Mouse (Mus musculus): ENCODE data around the gene Tprn. TPM values are rescaled to one million over a fixed set of nuclear protein-coding genes. Genes with fewer than 3 reads are reported as not detected.

Gene Tprn
- polyA plus RNA-seq, 1 experiment from 2014 or later: 10.1 TPM

DNA sequence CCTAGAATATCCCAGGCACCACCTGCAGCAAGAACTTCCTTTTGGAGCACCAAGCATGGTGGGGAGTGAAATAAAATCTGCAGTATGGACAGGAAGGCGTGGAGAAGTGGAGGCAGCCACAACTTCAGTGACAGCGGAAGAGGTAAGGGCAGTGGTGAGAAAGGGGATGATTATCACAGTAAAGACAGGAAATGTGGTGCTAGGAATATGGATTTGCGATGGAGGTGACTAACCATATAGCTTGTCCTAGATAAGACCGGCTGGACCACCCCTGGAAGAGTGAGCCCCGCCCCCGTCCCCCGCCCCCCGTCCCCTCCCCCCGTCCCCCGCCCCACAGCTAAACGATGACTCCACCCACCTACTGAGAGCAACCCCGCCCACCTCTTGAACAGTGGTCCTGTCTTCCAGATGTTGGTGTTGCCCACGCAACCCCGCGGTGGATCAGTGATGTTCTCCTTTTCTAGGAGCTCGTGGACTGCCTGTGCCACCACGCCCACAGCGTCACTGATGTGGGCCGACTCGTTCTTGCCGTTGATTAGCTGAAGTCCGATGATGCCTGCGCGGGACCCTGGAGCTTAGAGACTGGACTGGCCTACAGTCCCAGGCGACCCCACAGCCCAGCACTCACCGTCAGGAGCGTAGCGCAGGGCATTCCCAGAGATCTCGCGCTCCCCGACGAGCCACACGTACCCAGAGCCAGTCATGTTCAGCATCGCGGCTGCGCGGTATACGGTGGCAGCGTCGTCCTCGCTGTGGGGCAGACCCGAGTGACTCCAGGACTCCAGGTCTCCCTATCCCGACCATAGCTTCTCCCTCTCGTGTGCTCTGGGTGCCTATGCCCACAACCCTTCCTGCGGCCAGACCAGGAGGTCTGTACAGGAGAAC lies 42.5 kb downstream of the Tprn start:
- peak; percentile 88 for ATAC-seq (ENCODE audit: low FRiP score, low read depth)
- Histone ChIP-seq H3K4me1 (peaks cover 13% of the 10 kb centered on the region), H3K27ac (replicated peaks) (peak overlapping the region; percentile 39; the same call in 1 of the 2 replicates), H3K9ac (replicated peaks) (peak overlapping the region; percentile 49), H3K27me3 (peaks cover 60% of the 10 kb centered on the region), H3K36me3 (no peaks in the 10 kb centered on the region), H3K4me2 (replicated peaks) (peak overlapping the region; percentile 81), H3K4me3 (peak overlapping the region; percentile 45), H3K9me3 (no peaks in the 10 kb centered on the region)
- WGBS: 2% methylated on average over 42 of the region's 45 CpGs

- H3K27me3 ChIP-seq: peaks cover 68% of the 10 kb centered on the region
- 49% methylated on average over 14 of the region's 14 CpGs for WGBS
These were observed 43.4 kb downstream of the Tprn start for GRCm38 (mm10) chr2:25305587-25306359.

DNA sequence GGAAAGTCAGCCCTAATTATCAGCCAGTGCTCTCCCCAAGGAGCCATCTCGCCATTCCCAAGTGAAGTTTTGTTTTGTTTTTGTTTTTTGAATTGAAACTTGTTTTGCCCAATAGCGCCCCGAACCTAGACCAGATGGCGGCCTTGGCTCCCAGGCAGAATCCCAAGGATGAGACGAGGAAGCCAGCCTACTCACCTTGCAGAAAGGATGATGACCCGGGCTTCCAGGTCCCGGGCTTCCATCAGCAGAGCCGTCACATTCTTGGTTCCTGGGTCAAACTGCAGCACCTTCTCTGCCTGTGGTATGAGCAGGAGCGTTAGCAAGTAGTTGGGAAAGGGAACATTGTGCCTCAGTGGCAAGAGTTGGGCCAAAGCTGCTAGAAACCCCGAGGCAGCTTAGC lies 47.8 kb downstream of the Tprn start:
- Histone ChIP-seq H3K36me3 (no peaks in the 10 kb centered on the region), H3K27ac (replicated peaks) (no peak overlapping the region), H3K4me1 (peaks cover 2% of the 10 kb centered on the region; the same call in 1 of the 2 replicates), H3K27me3 (peaks cover 96% of the 10 kb centered on the region), H3K9ac (replicated peaks) (no peak overlapping the region), H3K4me2 (replicated peaks) (no peak overlapping the region), H3K4me3 (no peak overlapping the region), H3K9me3 (no peaks in the 10 kb centered on the region)
- ATAC-seq (ENCODE audit: low FRiP score, low read depth): no peak
- 55% methylated on average over 10 of the region's 10 CpGs for WGBS

More at GRCm38 (mm10) chr2:25305587-25306359, 43.4 kb downstream of the Tprn start:
- ATAC-seq (ENCODE audit: low FRiP score, low read depth): no peak; the same call in 1 of the 2 replicates
- H3K9ac ChIP-seq (replicated peaks): peak overlapping the region; percentile 49
- H3K36me3 ChIP-seq: no peaks in the 10 kb centered on the region
- peak overlapping the region; percentile 45 for H3K4me3 ChIP-seq
- H3K27ac ChIP-seq (replicated peaks): peak overlapping the region; percentile 39; the same call in 1 of the 2 replicates
- H3K4me1 ChIP-seq: peaks cover 13% of the 10 kb centered on the region
- peak overlapping the region; percentile 81 for H3K4me2 ChIP-seq (replicated peaks)
- H3K9me3 ChIP-seq: no peaks in the 10 kb centered on the region

DNA sequence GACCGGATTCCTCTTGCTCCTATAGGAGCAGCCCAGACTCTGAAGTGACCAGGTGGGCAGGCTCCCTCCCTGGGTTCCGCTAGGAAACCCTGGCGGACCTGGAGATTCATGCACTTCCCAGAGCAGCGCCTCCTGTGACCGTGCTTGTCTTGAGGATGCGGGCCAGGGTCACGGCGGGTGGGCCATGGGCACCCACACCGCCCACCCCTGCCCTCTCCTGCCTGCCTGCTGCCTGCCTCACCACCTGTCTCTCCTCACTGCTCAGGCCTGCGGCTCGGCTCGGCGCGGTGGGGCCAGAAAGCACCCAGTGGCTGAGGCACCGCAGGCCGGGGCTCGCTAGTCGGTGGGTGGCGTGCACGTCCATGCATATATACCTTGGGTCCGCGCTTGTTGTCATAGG lies 48.6 kb downstream of the Tprn start:
- H3K9ac ChIP-seq (replicated peaks): no peak overlapping the region
- H3K4me3 ChIP-seq: no peak overlapping the region
- H3K27me3 ChIP-seq: peaks cover 97% of the 10 kb centered on the region
- no peaks in the 10 kb centered on the region for H3K4me1 ChIP-seq
- no peaks in the 10 kb centered on the region for H3K36me3 ChIP-seq
- ATAC-seq (ENCODE audit: low FRiP score, low read depth): no peak
- no peak overlapping the region for H3K27ac ChIP-seq (replicated peaks)
- 2% methylated on average over 22 of the region's 22 CpGs for WGBS
- no peaks in the 10 kb centered on the region for H3K9me3 ChIP-seq
- no peak overlapping the region for H3K4me2 ChIP-seq (replicated peaks)

GRCm38 (mm10) chr2:25311491-25311891 lies 49.1 kb downstream of the Tprn start:
- Histone ChIP-seq H3K4me2 (replicated peaks) (no peak overlapping the region), H3K9me3 (no peaks in the 10 kb centered on the region), H3K36me3 (no peaks in the 10 kb centered on the region), H3K27ac (replicated peaks) (no peak overlapping the region), H3K27me3 (peaks cover 97% of the 10 kb centered on the region), H3K9ac (replicated peaks) (no peak overlapping the region), H3K4me3 (no peak overlapping the region), H3K4me1 (no peaks in the 10 kb centered on the region)
- 4% methylated on average over 11 of the region's 11 CpGs for WGBS
- ATAC-seq (ENCODE audit: low FRiP score, low read depth): no peak

DNA sequence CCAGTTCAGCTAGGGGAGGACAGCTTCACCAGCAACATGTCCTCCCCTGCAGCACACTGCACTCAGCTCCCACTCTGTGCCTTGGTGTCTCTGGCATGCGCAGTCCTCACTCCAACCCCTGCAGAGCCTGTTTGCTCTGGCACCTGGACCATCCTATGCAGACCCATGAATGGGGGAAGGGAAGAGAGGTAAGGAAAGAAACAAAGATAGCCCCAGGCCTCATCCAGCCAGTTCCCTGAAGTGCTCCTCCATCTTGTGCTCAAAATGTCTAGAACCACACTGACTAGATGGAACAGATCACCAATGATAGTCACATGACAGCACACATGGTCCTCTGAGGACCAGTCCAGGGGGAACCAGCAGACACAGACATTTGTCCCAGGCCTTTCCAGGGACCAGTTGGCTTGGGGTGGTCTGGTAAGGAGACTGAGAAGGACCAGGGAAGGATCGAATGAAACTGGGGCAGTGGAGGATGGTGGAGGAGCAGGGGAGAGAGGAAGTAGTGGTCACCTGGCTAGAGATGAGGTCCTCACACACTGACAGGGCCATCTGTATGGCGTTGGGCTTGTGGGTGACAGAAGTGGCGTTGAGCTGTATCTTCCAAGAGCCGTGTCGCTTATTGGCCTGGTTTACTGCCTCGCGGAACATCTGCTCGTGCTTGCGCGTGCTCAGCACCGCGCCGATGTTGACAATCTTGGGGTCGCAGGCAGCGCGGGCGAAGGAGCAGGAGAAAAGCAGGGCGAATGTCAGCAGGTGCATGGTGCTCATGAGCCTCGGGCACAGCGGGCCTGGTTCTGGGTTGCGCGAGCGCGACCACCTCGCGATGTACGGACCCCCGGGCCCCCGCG lies 55.9 kb downstream of the Tprn start:
- Histone ChIP-seq H3K4me1 (peaks cover 9% of the 10 kb centered on the region; the same call in 1 of the 2 replicates), H3K4me2 (replicated peaks) (peak overlapping the region; percentile 62), H3K36me3 (no peaks in the 10 kb centered on the region), H3K27ac (replicated peaks) (0 out of 2 replicates have a peak overlapping the region, but pooled peaks have one; percentile 35), H3K4me3 (peak overlapping the region; percentile 45), H3K9me3 (no peaks in the 10 kb centered on the region), H3K9ac (replicated peaks) (peak overlapping the region; percentile 49), H3K27me3 (peaks cover 88% of the 10 kb centered on the region)
- ATAC-seq (ENCODE audit: low FRiP score, low read depth): peak; percentile 34; the same call in 1 of the 2 replicates
- 4% methylated on average over 31 of the region's 31 CpGs for WGBS

GRCm38 (mm10) chr2:25318971-25319773 lies 56.8 kb downstream of the Tprn start, which contains the start of gene Grin1:
Grin1 (minus strand) TSS chr2:25319187.
- Histone ChIP-seq H3K9me3 (no peaks in the 10 kb centered on the region), H3K4me2 (replicated peaks) (peak within 1 kb of the TSS; percentile 62), H3K9ac (replicated peaks) (peak within 1 kb of the TSS; percentile 49), H3K36me3 (no peaks in the 10 kb centered on the region), H3K27ac (replicated peaks) (0 out of 2 replicates have a peak within 1 kb of the TSS, but pooled peaks have one; percentile 35), H3K4me1 (peaks cover 9% of the 10 kb centered on the region; the same call in 1 of the 2 replicates), H3K4me3 (peak within 1 kb of the TSS; percentile 45), H3K27me3 (peaks cover 80% of the 10 kb centered on the region)
- 9% methylated on average over 58 of the region's 58 CpGs for WGBS
- ATAC-seq (ENCODE audit: low FRiP score, low read depth): peak; percentile 47

Other genes starting within 250 kb of the Tprn start
- gene Nsmf, start 208.3 kb upstream of the Tprn start, polyA plus RNA-seq (2016; fragmentation: Nextera tagmentation; extraction: Ambion mirVana): 102 and 104 TPM in 2 replicates
- gene Entpd8, start 182.3 kb upstream of the Tprn start, polyA plus RNA-seq (2016; fragmentation: Nextera tagmentation; extraction: Ambion mirVana): not detected in 2 replicates
- gene Noxa1, start 167.5 kb upstream of the Tprn start, polyA plus RNA-seq (2016; fragmentation: Nextera tagmentation; extraction: Ambion mirVana): not detected in 2 replicates
- gene Nrarp, start 81.9 kb upstream of the Tprn start, polyA plus RNA-seq (2016; fragmentation: Nextera tagmentation; extraction: Ambion mirVana): 91.2 and 92.1 TPM in 2 replicates
- 1.4 and 1.6 TPM in 2 replicates for gene Tor4a, start 65.7 kb upstream of the Tprn start, polyA plus RNA-seq (2016; fragmentation: Nextera tagmentation; extraction: Ambion mirVana)
- gene Nelfb, start 51.1 kb upstream of the Tprn start, polyA plus RNA-seq (2016; fragmentation: Nextera tagmentation; extraction: Ambion mirVana): 118 and 123 TPM in 2 replicates
- not detected in 2 replicates for gene Stpg3, start 48.0 kb upstream of the Tprn start, polyA plus RNA-seq (2016; fragmentation: Nextera tagmentation; extraction: Ambion mirVana)
- gene Fam166a, start 43.9 kb upstream of the Tprn start, polyA plus RNA-seq (2016; fragmentation: Nextera tagmentation; extraction: Ambion mirVana): 0.21 and 1.6 TPM in 2 replicates
- 460 and 476 TPM in 2 replicates for gene Tubb4b, start 37.9 kb upstream of the Tprn start, polyA plus RNA-seq (2016; fragmentation: Nextera tagmentation; extraction: Ambion mirVana)
- not detected in 2 replicates for gene Slc34a3, start 28.3 kb upstream of the Tprn start, polyA plus RNA-seq (2016; fragmentation: Nextera tagmentation; extraction: Ambion mirVana)
- gene Rnf224, start 25.8 kb upstream of the Tprn start, polyA plus RNA-seq (2016; fragmentation: Nextera tagmentation; extraction: Ambion mirVana): not detected in 2 replicates
- gene Rnf208, start 20.4 kb upstream of the Tprn start, polyA plus RNA-seq (2016; fragmentation: Nextera tagmentation; extraction: Ambion mirVana): 31.9 and 35.3 TPM in 2 replicates
- not detected in 2 replicates for gene Cysrt1, start 20.2 kb upstream of the Tprn start, polyA plus RNA-seq (2016; fragmentation: Nextera tagmentation; extraction: Ambion mirVana)
- gene AL732309.1, start 15.8 kb upstream of the Tprn start, polyA plus RNA-seq (2016; fragmentation: Nextera tagmentation; extraction: Ambion mirVana): 5.1 and 5.2 TPM in 2 replicates
- gene Tmem203, start 7.2 kb upstream of the Tprn start, polyA plus RNA-seq (2016; fragmentation: Nextera tagmentation; extraction: Ambion mirVana): 20.6 and 23.6 TPM in 2 replicates
- gene Ssna1, start 9.8 kb downstream of the Tprn start, polyA plus RNA-seq (2016; fragmentation: Nextera tagmentation; extraction: Ambion mirVana): 210 and 216 TPM in 2 replicates
- gene Anapc2, start 9.9 kb downstream of the Tprn start, polyA plus RNA-seq (2016; fragmentation: Nextera tagmentation; extraction: Ambion mirVana): 143 and 144 TPM in 2 replicates
- not detected in 2 replicates for gene Tmem210, start 25.5 kb downstream of the Tprn start, polyA plus RNA-seq (2016; fragmentation: Nextera tagmentation; extraction: Ambion mirVana)
- gene Lrrc26, start 27.3 kb downstream of the Tprn start, polyA plus RNA-seq (2016; fragmentation: Nextera tagmentation; extraction: Ambion mirVana): not detected in 2 replicates
- gene Grin1, start 56.6 kb downstream of the Tprn start, polyA plus RNA-seq (2016; fragmentation: Nextera tagmentation; extraction: Ambion mirVana): 6.1 and 8.2 TPM in 2 replicates
- 72.2 and 72.9 TPM in 2 replicates for gene Man1b1, start 69.7 kb downstream of the Tprn start, polyA plus RNA-seq (2016; fragmentation: Nextera tagmentation; extraction: Ambion mirVana)
- gene Dpp7, start 93.7 kb downstream of the Tprn start, polyA plus RNA-seq (2016; fragmentation: Nextera tagmentation; extraction: Ambion mirVana): 19.5 and 20.5 TPM in 2 replicates
- gene Uap1l1, start 103.1 kb downstream of the Tprn start, polyA plus RNA-seq (2016; fragmentation: Nextera tagmentation; extraction: Ambion mirVana): 2.9 and 7.4 TPM in 2 replicates
- 52.1 and 52.3 TPM in 2 replicates for gene Sapcd2, start 109.7 kb downstream of the Tprn start, polyA plus RNA-seq (2016; fragmentation: Nextera tagmentation; extraction: Ambion mirVana)
- 0.20 TPM in 2 replicates for gene Entpd2, start 133.3 kb downstream of the Tprn start, polyA plus RNA-seq (2016; fragmentation: Nextera tagmentation; extraction: Ambion mirVana)
- gene Npdc1, start 136.7 kb downstream of the Tprn start, polyA plus RNA-seq (2016; fragmentation: Nextera tagmentation; extraction: Ambion mirVana): 216 and 221 TPM in 2 replicates
- 0.09 TPM in 1 of 2 replicates, not detected in the other for gene Fut7, start 160.6 kb downstream of the Tprn start, polyA plus RNA-seq (2016; fragmentation: Nextera tagmentation; extraction: Ambion mirVana)
- gene Abca2, start 166.1 kb downstream of the Tprn start, polyA plus RNA-seq (2016; fragmentation: Nextera tagmentation; extraction: Ambion mirVana): 9.4 and 10.3 TPM in 2 replicates
- 2.5 and 2.9 TPM in 2 replicates for gene Clic3, start 194.2 kb downstream of the Tprn start, polyA plus RNA-seq (2016; fragmentation: Nextera tagmentation; extraction: Ambion mirVana)
- gene Paxx, start 198.5 kb downstream of the Tprn start, polyA plus RNA-seq (2016; fragmentation: Nextera tagmentation; extraction: Ambion mirVana): 42.9 and 48.6 TPM in 2 replicates
- gene Ptgds, start 207.4 kb downstream of the Tprn start, polyA plus RNA-seq (2016; fragmentation: Nextera tagmentation; extraction: Ambion mirVana): 1.5 and 1.8 TPM in 2 replicates
- gene Lcn12, start 231.3 kb downstream of the Tprn start, polyA plus RNA-seq (2016; fragmentation: Nextera tagmentation; extraction: Ambion mirVana): not detected in 2 replicates
- gene Fbxw5, start 238.1 kb downstream of the Tprn start, polyA plus RNA-seq (2016; fragmentation: Nextera tagmentation; extraction: Ambion mirVana): 104 and 112 TPM in 2 replicates
- 5.1 and 5.3 TPM in 2 replicates for gene C8g, start 239.1 kb downstream of the Tprn start, polyA plus RNA-seq (2016; fragmentation: Nextera tagmentation; extraction: Ambion mirVana)